Mouse (Mus musculus) lung, postnatal 0 days (tissue): Measurements from ENCODE around the gene Tnik.

Experiments
- CTCF ChIP-seq: IDR thresholded peaks from 2 replicates; pipeline ENCODE4 v1.5.1; 2016; ENCODE audit warnings: antibody characterized with exemption, mild to moderate bottlenecking
- EP300 ChIP-seq: IDR thresholded peaks from 2 replicates; pipeline ENCODE4 v1.6.1; 2016; ENCODE audit warnings: antibody characterized with exemption, mild to moderate bottlenecking, control low read depth

DNA sequence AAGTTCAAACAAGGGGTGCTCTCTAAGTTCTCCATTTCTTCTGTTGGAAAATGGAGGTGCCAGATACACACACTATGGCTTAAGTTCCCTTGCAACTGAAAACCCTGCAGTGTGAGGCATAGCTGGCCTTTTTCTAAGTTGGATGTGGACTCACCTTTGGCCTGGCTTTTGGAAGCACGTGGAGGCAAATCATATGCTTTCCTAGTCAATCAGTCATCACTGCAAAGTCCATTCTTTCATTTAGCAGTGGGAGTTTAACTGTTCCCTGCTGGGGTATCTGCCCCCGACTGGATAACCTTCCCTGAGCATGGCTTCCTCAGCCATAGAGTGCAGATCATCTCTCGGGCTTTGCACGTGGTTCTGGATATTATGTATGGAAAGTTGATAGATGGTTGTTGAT lies 436.6 kb downstream of the Tnik start:
- no peak for TF ChIP-seq CTCF
- no peak for TF ChIP-seq EP300
